Mouse (Mus musculus): ENCODE measurements around the gene Atp2b2. TPM values are rescaled to one million over a fixed set of nuclear protein-coding genes. Genes with fewer than 3 reads are reported as not detected.
A peak's percentile ranks its signal among the peaks of the same experiment; 100 is the strongest.

The Atp2b2 gene
- polyA plus RNA-seq, 1 experiment from 2014 or later = 13.4 TPM

GRCm38 (mm10) chr6:113872654-113873053 lies 169.8 kb downstream of the Atp2b2 start:
- no peak overlapping the region for H3K27ac ChIP-seq (ENCODE audit: low read depth, low read length)
- no peak overlapping the region for H3K4me2 ChIP-seq (ENCODE audit: low read length)
- H3K27me3 ChIP-seq (replicated peaks; ENCODE audit: control insufficient read depth, insufficient read depth, low read length) = no peaks in the 10 kb centered on the region
- no peak for DNase-seq (ENCODE audit: low spot score)
- H3K4me3 ChIP-seq (ENCODE audit: low read depth, low read length) = no peak overlapping the region
- H3K9me3 ChIP-seq (replicated peaks; ENCODE audit: control insufficient read depth, low read length) = no peaks in the 10 kb centered on the region
- ATAC-seq = no peak
- no peak overlapping the region for H3K9ac ChIP-seq (ENCODE audit: low read length)
- no peaks in the 10 kb centered on the region for H3K36me3 ChIP-seq (ENCODE audit: control insufficient read depth, insufficient read depth, low read length)
- 45% methylated on average over 7 of the region's 7 CpGs for WGBS
- no peaks in the 10 kb centered on the region for H3K4me1 ChIP-seq (ENCODE audit: control insufficient read depth, insufficient read depth, low read length)

DNA sequence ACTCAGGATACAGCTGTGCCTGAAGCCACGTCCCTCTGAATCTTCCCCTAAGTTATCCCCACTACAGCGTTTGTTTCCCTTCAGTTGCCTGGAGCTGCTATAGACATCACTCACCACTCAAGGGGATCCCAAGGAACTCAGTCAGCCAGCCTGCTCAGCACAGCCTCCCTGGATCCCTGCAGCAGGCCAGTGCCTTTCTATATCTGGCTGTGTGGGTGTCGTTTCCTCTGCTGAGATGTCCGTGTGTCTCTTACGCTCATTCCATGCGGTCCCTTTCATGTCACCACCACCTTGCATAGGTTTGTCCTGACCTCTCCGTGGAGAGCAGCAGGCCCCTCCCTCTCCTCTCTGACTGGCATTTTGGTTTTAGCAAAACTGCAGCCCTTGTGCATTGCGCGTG lies 171.6 kb downstream of the Atp2b2 start:
- no peaks in the 10 kb centered on the region for H3K27me3 ChIP-seq (replicated peaks; ENCODE audit: control insufficient read depth, insufficient read depth, low read length)
- no peak overlapping the region for H3K4me3 ChIP-seq (ENCODE audit: low read depth, low read length)
- H3K9ac ChIP-seq (ENCODE audit: low read length) = no peak overlapping the region
- 81% methylated on average over 9 of the region's 9 CpGs for WGBS
- H3K4me2 ChIP-seq (ENCODE audit: low read length) = no peak overlapping the region
- H3K4me1 ChIP-seq (ENCODE audit: control insufficient read depth, insufficient read depth, low read length) = no peaks in the 10 kb centered on the region
- no peak for DNase-seq (ENCODE audit: low spot score)
- no peaks in the 10 kb centered on the region for H3K9me3 ChIP-seq (replicated peaks; ENCODE audit: control insufficient read depth, low read length)
- ATAC-seq = no peak
- H3K27ac ChIP-seq (ENCODE audit: low read depth, low read length) = no peak overlapping the region
- H3K36me3 ChIP-seq (ENCODE audit: control insufficient read depth, insufficient read depth, low read length) = no peaks in the 10 kb centered on the region

DNA sequence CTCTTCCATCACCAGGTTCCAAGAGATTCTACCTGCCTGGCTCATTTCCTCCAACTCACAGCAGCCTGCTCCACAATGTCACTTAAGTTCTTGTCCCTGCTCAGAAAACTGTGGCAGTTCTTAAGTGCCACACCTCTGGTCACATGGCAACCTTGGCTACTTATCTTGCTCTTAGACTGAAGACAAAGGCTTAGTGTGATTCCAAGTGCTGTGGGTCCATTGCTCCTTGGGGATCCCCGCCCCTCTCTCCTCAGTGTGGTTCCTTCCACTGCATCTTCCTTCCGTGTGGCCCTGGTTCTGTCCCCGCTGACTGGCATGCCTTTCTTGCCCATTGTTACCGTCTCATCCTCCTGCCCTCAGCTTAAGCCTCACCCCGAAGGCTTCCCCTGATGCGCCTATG lies 173.9 kb downstream of the Atp2b2 start:
- no peak overlapping the region for H3K4me2 ChIP-seq (ENCODE audit: low read length)
- no peaks in the 10 kb centered on the region for H3K9me3 ChIP-seq (replicated peaks; ENCODE audit: control insufficient read depth, low read length)
- H3K36me3 ChIP-seq (ENCODE audit: control insufficient read depth, insufficient read depth, low read length) = no peaks in the 10 kb centered on the region
- no peak overlapping the region for H3K4me3 ChIP-seq (ENCODE audit: low read depth, low read length)
- no peaks in the 10 kb centered on the region for H3K4me1 ChIP-seq (ENCODE audit: control insufficient read depth, insufficient read depth, low read length)
- H3K27me3 ChIP-seq (replicated peaks; ENCODE audit: control insufficient read depth, insufficient read depth, low read length) = no peaks in the 10 kb centered on the region
- H3K27ac ChIP-seq (ENCODE audit: low read depth, low read length) = no peak overlapping the region
- ATAC-seq (no peak), DNase-seq (ENCODE audit: low spot score) (no peak)
- 76% methylated on average over 6 of the region's 6 CpGs for WGBS
- no peak overlapping the region for H3K9ac ChIP-seq (ENCODE audit: low read length)

GRCm38 (mm10) chr6:113865699-113866098 lies 176.7 kb downstream of the Atp2b2 start:
- ATAC-seq = no peak
- no peaks in the 10 kb centered on the region for H3K27me3 ChIP-seq (replicated peaks; ENCODE audit: control insufficient read depth, insufficient read depth, low read length)

GRCm38 (mm10) chr6:113864812-113865211 lies 177.6 kb downstream of the Atp2b2 start:
- H3K4me3 ChIP-seq (ENCODE audit: low read depth, low read length) = no peak overlapping the region
- DNase-seq (ENCODE audit: low spot score) (no peak), ATAC-seq (no peak)
- H3K4me1 ChIP-seq (ENCODE audit: control insufficient read depth, insufficient read depth, low read length) = peaks cover 23% of the 10 kb centered on the region
- no peak overlapping the region for H3K9ac ChIP-seq (ENCODE audit: low read length)
- no peak overlapping the region for H3K4me2 ChIP-seq (ENCODE audit: low read length)
- 68% methylated on average over 8 of the region's 8 CpGs for WGBS
- no peaks in the 10 kb centered on the region for H3K36me3 ChIP-seq (ENCODE audit: control insufficient read depth, insufficient read depth, low read length)
- no peaks in the 10 kb centered on the region for H3K27me3 ChIP-seq (replicated peaks; ENCODE audit: control insufficient read depth, insufficient read depth, low read length)
- no peak overlapping the region for H3K27ac ChIP-seq (ENCODE audit: low read depth, low read length)
- no peaks in the 10 kb centered on the region for H3K9me3 ChIP-seq (replicated peaks; ENCODE audit: control insufficient read depth, low read length)

More at GRCm38 (mm10) chr6:113865699-113866098, 176.7 kb downstream of the Atp2b2 start:
- no peak overlapping the region for H3K4me3 ChIP-seq (ENCODE audit: low read depth, low read length)
- no peak overlapping the region for H3K9ac ChIP-seq (ENCODE audit: low read length)
- no peak for DNase-seq (ENCODE audit: low spot score)
- 57% methylated on average over 7 of the region's 7 CpGs for WGBS
- H3K36me3 ChIP-seq (ENCODE audit: control insufficient read depth, insufficient read depth, low read length) = no peaks in the 10 kb centered on the region
- no peak overlapping the region for H3K27ac ChIP-seq (ENCODE audit: low read depth, low read length)
- peaks cover 14% of the 10 kb centered on the region for H3K4me1 ChIP-seq (ENCODE audit: control insufficient read depth, insufficient read depth, low read length)
- no peaks in the 10 kb centered on the region for H3K9me3 ChIP-seq (replicated peaks; ENCODE audit: control insufficient read depth, low read length)
- H3K4me2 ChIP-seq (ENCODE audit: low read length) = no peak overlapping the region

GRCm38 (mm10) chr6:113862955-113863354 lies 179.5 kb downstream of the Atp2b2 start:
- Histone ChIP-seq H3K36me3 (ENCODE audit: control insufficient read depth, insufficient read depth, low read length) (no peaks in the 10 kb centered on the region), H3K9me3 (replicated peaks; ENCODE audit: control insufficient read depth, low read length) (no peaks in the 10 kb centered on the region), H3K27me3 (replicated peaks; ENCODE audit: control insufficient read depth, insufficient read depth, low read length) (no peaks in the 10 kb centered on the region), H3K9ac (ENCODE audit: low read length) (no peak overlapping the region), H3K4me1 (ENCODE audit: control insufficient read depth, insufficient read depth, low read length) (peaks cover 26% of the 10 kb centered on the region), H3K27ac (ENCODE audit: low read depth, low read length) (no peak overlapping the region), H3K4me2 (ENCODE audit: low read length) (no peak overlapping the region), H3K4me3 (ENCODE audit: low read depth, low read length) (no peak overlapping the region)
- ATAC-seq (no peak), DNase-seq (ENCODE audit: low spot score) (no peak)
- 87% methylated on average over 4 of the region's 4 CpGs for WGBS

GRCm38 (mm10) chr6:113861938-113862337 lies 180.5 kb downstream of the Atp2b2 start:
- H3K4me1 ChIP-seq (ENCODE audit: control insufficient read depth, insufficient read depth, low read length) = peaks cover 33% of the 10 kb centered on the region
- no peaks in the 10 kb centered on the region for H3K9me3 ChIP-seq (replicated peaks; ENCODE audit: control insufficient read depth, low read length)
- H3K4me3 ChIP-seq (ENCODE audit: low read depth, low read length) = no peak overlapping the region
- peak overlapping the region; percentile 55; the same call in 1 of the 2 replicates for H3K27ac ChIP-seq (ENCODE audit: low read depth, low read length)
- no peaks in the 10 kb centered on the region for H3K27me3 ChIP-seq (replicated peaks; ENCODE audit: control insufficient read depth, insufficient read depth, low read length)
- WGBS = 87% methylated on average over 3 of the region's 3 CpGs
- DNase-seq (ENCODE audit: low spot score) = no peak
- ATAC-seq = no peak
- H3K4me2 ChIP-seq (ENCODE audit: low read length) = no peak overlapping the region
- H3K9ac ChIP-seq (ENCODE audit: low read length) = no peak overlapping the region
- H3K36me3 ChIP-seq (ENCODE audit: control insufficient read depth, insufficient read depth, low read length) = no peaks in the 10 kb centered on the region

GRCm38 (mm10) chr6:113861375-113861770 lies 181.0 kb downstream of the Atp2b2 start:
- H3K4me3 ChIP-seq (ENCODE audit: low read depth, low read length) = no peak overlapping the region
- H3K9ac ChIP-seq (ENCODE audit: low read length) = peak overlapping the region; percentile 25; the same call in 1 of the 2 replicates
- no peak overlapping the region for H3K4me2 ChIP-seq (ENCODE audit: low read length)
- 62% methylated on average over 4 of the region's 4 CpGs for WGBS
- no peaks in the 10 kb centered on the region for H3K27me3 ChIP-seq (replicated peaks; ENCODE audit: control insufficient read depth, insufficient read depth, low read length)
- H3K4me1 ChIP-seq (ENCODE audit: control insufficient read depth, insufficient read depth, low read length) = peaks cover 38% of the 10 kb centered on the region
- no peak for ATAC-seq
- H3K36me3 ChIP-seq (ENCODE audit: control insufficient read depth, insufficient read depth, low read length) = no peaks in the 10 kb centered on the region
- DNase-seq (ENCODE audit: low spot score) = peak; percentile 34
- peak overlapping the region; percentile 94 for H3K27ac ChIP-seq (ENCODE audit: low read depth, low read length)
- H3K9me3 ChIP-seq (replicated peaks; ENCODE audit: control insufficient read depth, low read length) = no peaks in the 10 kb centered on the region

GRCm38 (mm10) chr6:113860735-113861374 lies 181.6 kb downstream of the Atp2b2 start:
- no peak overlapping the region for H3K4me2 ChIP-seq (ENCODE audit: low read length)
- no peak overlapping the region for H3K4me3 ChIP-seq (ENCODE audit: low read depth, low read length)
- no peaks in the 10 kb centered on the region for H3K9me3 ChIP-seq (replicated peaks; ENCODE audit: control insufficient read depth, low read length)
- ATAC-seq (peak; percentile 77), DNase-seq (ENCODE audit: low spot score) (peak; percentile 92)
- H3K36me3 ChIP-seq (ENCODE audit: control insufficient read depth, insufficient read depth, low read length) = no peaks in the 10 kb centered on the region
- WGBS = 21% methylated on average over 15 of the region's 15 CpGs
- peak overlapping the region; percentile 94 for H3K27ac ChIP-seq (ENCODE audit: low read depth, low read length)
- peak overlapping the region; percentile 25; the same call in 1 of the 2 replicates for H3K9ac ChIP-seq (ENCODE audit: low read length)
- peaks cover 43% of the 10 kb centered on the region for H3K4me1 ChIP-seq (ENCODE audit: control insufficient read depth, insufficient read depth, low read length)
- no peaks in the 10 kb centered on the region for H3K27me3 ChIP-seq (replicated peaks; ENCODE audit: control insufficient read depth, insufficient read depth, low read length)

Data from forebrain, embryonic 14.5 days (tissue).